Mouse (Mus musculus) adrenal gland, adult 8-10 months (tissue): ENCODE data around the gene Rrp9. TPM values are rescaled to one million over a fixed set of nuclear protein-coding genes. Genes with fewer than 3 reads are reported as not detected.
A peak's percentile ranks its signal among the peaks of the same experiment; 100 is the strongest.
"Not testable (repeated sequence)": the region's sequence is repeated elsewhere in the genome, so short reads cannot be mapped to it uniquely, and the experiment has no call there.

Experiments
- DNase-seq: peaks from one replicate; pipeline ENCODE4 v3.0.0; 2022
- total RNA-seq, 4 experiments: library from RNA; stranded (reverse); gene quantifications; 2 replicates each; pipeline ENCODE4 v1.2.4; 2022

The Rrp9 gene
- total RNA-seq, 4 experiments from 2014 or later: 34.2 to 53.4 (median 35.9) TPM

DNA sequence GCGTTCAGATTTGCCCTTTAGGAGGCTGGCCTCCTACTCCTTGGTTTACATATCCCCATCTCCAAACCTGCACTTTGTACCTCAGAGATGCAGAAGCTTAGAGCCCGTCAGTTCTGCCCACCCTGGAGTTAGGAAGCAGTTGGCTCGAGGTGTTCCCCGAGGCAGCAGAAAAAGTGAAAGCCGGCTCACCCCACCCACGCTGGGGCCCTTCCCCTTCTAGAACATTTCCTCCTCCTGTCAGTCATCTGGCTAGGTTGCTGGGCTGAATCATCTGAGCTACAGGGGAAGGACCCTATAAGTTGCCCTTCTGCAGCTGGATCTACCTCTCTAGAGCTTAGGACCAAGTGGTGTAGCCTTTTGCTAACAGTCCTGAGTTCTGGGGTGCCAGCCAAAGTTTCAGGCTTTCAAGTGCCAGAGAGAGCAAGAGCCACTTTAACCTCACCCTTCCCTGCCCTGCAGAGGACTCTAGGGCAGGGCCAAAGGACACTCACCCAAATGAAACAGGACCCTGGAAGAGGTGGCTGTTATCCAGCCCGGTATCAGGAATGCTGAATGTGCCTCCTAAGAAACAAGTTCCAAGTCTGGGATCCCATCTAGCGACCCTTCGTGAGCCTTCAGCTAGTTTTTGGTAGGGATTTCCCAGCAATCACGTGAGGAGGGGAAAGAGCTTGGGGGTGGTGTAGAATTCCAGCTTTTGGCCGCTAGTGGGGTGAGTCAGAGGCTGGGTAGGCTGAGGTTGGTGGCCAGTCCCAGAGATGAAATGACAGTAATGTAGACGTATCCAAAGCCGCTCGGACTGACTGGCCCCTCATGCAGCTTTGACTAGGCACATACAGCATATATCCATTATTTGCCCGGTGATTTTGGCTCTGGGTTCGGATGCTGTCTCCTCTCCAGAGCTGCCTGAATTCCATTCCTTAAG, 500 bp downstream of the Rrp9 start:
- peak; percentile 66 for DNase-seq

DNA sequence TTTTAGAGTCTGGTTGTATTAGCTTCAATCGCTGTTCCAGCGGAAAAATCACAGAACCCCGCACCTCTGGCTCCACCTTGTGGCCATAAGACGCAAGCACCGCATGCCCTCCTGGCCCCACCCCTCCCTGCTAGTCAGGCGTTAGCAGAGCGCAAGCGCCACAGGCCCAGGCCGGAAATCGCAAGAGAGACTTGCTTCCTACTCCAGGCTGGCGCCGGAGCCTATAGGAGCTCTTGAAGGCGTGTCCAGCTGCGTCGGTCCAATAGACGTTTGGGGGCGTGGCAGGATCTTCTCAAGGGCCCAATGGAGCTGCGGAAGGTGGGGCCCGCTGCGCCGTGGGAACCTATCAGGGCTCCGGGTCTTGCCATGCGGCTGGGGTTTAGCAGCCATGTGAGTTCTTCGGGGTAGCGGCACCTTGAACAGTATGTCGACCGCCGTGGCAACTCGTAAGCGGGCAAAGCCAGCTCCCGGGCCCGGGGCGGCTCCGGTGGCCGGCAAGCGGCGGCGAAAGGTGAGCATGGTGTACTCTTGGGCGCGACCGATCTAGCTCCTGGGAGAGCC, 1.2 kb downstream of the Rrp9 start, which contains the start of gene Parp3:
Gene Parp3 (minus strand): TSS at position 26 of the 561 bp plus-strand sequence.
- peak; percentile 100 for DNase-seq

DNA sequence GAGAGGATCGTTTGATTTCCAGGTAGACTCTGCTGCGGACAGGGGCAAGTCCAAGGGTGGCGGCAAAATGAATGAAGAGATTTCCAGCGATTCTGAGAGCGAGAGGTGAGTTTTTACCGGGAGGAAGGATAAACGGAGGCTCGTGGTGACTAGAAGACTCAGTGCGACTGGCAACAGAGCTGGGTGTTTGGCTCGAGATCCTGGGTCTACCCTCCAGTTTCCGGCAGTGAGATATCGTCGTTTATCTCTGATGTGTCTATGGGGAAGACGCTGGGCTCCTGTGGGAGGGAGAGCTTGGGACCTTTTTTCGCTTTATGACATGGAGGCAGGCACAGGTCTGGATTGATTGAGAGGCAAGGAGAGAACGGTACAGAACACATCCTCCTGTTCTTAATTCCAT, 1.9 kb downstream of the Rrp9 start:
- DNase-seq: peak; percentile 5

DNA sequence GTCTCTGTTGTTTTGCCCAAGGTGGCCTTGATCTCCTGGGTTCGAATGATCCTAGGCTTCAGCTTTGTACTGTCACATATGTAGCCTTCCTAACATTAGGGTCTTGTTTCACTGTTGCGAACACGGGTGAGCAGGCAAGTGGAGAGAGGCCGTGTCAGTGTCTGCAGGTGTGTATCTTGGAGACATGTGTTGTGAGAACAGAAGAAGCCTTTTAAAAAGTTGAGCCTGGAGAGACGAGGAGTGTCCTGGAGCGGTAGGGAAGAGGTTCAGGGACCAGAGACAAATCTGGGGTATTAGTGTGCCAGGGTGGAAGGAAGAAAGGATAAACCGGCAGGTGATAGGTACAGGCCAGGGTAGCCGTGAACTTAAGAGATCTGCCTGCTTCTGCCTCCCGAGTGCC, 2.3 kb downstream of the Rrp9 start:
- DNase-seq: no peak

DNA sequence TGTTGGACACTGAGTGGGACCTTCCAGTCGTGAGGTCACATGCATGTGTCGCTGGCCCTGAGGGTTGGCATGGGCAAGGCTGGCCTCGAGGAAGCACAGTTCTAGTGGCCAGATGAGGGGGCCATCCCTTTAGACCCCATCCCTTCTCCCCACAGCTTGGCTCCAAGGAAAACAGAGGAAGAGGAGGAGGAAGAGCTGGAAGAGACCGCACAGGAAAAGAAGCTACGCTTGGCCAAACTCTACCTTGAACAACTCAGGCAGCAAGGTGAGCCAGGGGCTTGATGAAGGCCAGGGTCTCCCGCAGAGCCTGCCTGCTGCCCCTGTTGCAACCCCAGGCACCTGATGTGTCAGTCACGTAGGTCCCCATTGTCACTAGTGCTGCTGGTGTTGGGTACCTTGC, 4.8 kb downstream of the Rrp9 start:
- DNase-seq: no peak

- no peak for DNase-seq
Observed at GRCm38 (mm10) chr9:106481075-106481474, 5.3 kb downstream of the Rrp9 start.

- no peak for DNase-seq
Observed at GRCm38 (mm10) chr9:106481676-106482075, 5.9 kb downstream of the Rrp9 start.

- no peak for DNase-seq
Observed at GRCm38 (mm10) chr9:106482578-106483115, 6.9 kb downstream of the Rrp9 start.

- DNase-seq: no peak
Observed at GRCm38 (mm10) chr9:106483136-106483535, 7.4 kb downstream of the Rrp9 start.

GRCm38 (mm10) chr9:106483606-106484005, 7.8 kb downstream of the Rrp9 start:
- DNase-seq: no peak

DNA sequence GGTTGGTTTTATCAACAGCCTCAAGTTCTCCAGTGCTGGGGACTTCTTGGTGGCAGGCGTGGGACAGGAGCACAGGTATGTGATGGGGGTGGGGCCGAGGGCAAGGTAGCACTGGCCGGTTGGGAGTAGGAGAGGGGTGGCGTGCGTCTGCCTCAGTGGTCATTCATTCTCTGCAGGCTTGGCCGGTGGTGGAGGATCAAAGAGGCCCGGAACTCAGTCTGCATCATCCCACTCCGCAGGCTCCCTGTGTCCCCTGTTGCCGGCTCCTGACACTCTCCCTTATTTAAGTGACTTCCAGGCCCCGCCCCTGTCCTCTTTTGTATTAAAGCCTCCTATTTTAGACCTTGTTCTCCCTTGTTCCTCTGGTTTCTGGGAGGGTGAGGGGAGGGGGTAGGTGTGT, 9.3 kb downstream of the Rrp9 start:
- DNase-seq: no peak

GRCm38 (mm10) chr9:106487602-106488001, 11.8 kb downstream of the Rrp9 start:
- not testable (repeated sequence) for DNase-seq

DNA sequence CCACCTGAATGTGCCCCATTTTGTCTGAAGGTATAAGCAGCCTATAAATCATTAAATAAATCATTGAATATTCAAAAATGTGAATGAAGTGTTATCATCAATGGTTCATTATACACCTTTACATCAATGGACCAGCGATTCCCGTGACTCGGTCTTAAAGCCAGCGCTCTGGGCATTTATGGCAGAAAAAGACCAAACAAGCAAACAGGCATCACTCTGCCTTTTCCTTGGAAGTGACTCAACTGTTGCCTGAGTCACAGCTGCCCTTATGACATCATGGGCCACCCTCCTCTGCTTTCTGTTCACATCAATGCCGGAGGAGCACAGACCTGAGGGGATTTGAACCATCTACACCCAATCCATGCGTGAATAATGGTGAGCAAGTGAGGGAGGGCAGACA, 23.9 kb downstream of the Rrp9 start, which contains the start of gene Iqcf1:
Gene Iqcf1 (plus strand): TSS at position 301 of the 400 bp plus-strand sequence.
- no peak for DNase-seq

DNA sequence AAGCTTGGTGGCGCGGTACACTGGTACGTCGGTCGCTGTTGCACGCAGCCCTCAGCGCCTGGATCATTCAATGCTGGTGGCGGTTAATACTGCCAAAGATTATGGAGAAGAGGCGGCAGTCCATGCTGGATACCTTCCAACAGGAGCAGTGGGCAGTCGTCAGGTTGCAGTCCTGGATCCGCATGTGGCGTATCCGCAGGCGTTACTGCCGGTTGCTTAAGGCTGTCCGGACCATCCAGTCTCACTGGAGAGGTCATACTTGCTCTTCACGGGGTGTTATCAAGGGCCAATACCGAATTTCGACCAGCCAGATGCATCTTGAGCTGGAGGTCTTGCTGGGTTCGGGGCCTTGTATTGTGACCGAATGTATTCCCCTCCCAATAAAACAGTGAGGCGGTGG, 26.1 kb downstream of the Rrp9 start:
- DNase-seq: no peak

- no peak for DNase-seq
Observed at GRCm38 (mm10) chr9:106504246-106504645, 28.5 kb downstream of the Rrp9 start.

DNA sequence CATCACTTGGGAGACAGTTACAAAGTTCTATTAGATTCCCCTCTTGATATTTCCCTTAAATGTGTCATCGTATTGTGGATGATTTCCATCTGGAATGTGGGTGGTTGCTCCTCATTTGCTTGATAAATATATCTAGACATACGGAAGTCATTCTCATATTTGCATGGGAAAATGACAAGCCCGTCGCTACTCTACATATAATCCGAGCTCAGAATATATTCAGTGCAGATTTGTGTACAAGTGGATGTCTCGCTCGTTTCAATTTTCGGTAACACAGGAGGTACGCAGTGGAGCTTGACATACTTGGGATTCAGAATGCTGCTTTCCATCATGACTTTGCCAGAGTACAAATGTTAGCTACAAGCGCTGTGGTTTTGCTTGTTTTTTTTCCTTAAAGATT, 33.6 kb downstream of the Rrp9 start:
- no peak for DNase-seq

- no peak for DNase-seq
Observed at GRCm38 (mm10) chr9:106512729-106513450, 37.1 kb downstream of the Rrp9 start.

- no peak for DNase-seq
Observed at GRCm38 (mm10) chr9:106513566-106513965, 37.8 kb downstream of the Rrp9 start.

DNA sequence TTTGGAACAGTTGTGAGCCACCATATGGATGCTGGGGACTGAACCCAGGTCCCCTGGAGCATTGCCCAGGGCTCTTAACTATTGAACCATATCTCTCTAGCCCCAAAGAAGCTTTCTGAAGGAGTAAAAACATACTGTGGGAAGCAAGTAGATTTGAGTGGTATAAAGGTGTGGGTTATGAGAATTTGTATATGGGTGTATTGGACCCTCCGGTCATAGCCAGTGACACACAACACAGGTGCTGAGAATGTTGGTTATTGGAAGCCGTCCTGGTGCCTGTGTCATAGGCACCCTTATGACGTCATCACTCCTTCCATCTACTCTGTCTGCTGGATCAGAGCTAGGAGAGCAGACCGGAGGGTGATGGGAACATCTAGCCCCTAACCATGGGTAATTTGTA, 38.5 kb downstream of the Rrp9 start, which contains the start of gene Iqcf5:
Gene Iqcf5 (plus strand): TSS at position 301 of the 400 bp plus-strand sequence.
- DNase-seq: no peak

DNA sequence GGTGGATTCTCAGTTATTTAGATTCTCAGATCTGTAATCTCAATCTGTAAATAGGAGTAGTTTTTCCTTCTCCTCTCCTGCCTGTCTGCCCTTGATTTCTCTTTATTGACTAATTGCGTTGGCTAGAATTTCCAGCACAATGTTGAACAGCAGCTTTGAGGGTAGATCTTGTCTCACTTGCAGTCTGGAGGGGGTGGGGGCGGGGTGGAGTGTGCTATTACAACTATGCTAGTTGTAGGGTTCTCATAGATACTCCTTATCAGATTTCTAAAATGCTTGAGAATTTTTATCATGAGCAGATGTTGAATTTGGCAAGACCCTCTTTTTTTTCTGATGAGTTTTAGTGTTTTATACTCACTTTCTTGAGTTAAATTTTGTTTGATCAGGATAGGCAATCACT, 43.7 kb downstream of the Rrp9 start:
- no peak for DNase-seq

DNA sequence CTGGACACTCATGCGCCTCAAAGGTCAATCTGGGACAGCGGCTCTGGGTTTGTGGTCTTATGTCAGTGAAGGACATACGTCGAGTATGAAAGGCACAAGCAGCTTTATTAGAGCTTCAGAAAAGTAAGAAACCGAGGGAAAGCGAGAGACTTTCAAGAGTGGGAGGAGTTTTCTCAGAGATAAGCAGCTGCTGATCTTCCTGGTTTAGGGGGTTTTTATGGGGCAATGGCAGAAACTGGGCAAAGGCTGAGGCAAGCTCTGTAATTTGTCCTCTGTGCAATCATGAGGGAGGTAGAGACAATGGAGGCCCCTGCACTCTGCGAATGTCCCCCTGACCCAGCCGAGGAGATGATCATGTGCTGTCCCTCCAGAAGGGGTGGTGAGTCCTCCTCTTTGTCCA, 44.1 kb downstream of the Rrp9 start:
- no peak for DNase-seq

DNA sequence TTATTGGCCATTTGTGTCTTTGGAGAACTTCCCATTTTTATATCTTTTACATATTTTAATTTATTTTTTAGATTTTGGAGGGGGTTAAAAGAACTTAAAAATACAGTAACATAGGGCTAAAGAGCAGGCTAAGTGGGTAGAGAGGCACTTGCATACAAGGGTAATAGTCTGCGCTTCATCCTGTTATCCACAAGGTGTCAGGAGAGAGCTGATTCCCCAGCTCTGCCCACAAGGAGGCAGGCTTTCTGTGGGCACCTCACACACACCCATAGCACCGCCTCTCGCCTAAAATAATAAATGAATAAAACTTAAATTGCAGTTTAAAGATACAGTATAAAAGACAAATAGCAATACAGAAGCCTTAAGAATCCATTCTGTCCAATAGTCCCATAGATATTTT, 56.1 kb downstream of the Rrp9 start:
- no peak for DNase-seq

- no peak for DNase-seq
Observed at GRCm38 (mm10) chr9:106534296-106534695, 58.5 kb downstream of the Rrp9 start.
